Mouse (Mus musculus): ENCODE data around the gene Pbx1.

The Pbx1 gene

DNA sequence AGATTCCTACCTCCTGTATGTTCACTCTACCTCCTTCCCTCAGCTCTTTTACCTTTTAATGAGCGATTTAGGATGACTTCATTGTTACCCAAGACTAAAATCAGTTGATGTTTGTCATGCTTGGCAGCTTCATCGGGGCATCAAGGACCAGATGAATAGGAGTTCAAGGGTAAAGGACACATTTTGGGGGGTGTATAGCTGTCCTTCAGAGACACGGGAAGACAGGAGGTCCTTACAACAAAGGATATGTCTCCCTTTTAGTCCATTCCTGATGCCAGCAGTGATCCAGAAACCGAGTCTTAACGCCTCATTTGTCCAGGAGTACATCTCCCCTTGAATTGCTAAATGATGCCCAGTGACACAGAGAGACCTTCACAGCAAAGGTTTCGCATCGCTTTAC, 343.4 kb downstream of the Pbx1 start:
- DNase-seq (ENCODE audit: low spot score in 2 of 2), result no peak

GRCm38 (mm10) chr1:168079394-168079767, 352.7 kb downstream of the Pbx1 start:
- DNase-seq (ENCODE audit: low spot score in 2 of 2), result no peak

GRCm38 (mm10) chr1:168078746-168079393, 353.2 kb downstream of the Pbx1 start:
- no peak for DNase-seq (ENCODE audit: low spot score in 2 of 2)

DNA sequence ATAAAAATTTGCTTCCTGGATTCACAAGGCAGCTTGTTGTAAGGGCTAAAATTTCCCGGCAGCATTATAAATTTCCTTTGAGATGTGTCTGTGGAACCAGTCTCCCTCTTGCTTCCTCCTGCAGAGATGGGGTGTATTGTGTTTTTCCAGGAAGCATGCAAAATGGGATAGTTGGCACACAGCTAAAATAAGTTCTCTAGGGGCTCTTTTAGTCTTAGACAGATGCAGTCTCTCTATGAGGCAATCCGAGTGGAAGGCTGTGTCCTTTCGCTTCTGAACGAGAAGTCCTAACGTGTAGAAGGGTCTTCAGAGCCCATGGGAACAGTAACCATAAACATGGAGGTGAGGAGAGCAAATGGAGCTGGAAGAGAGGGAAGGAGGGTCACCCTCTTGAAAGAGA, 360.1 kb downstream of the Pbx1 start:
- peak; percentile 37 to 50 for DNase-seq (ENCODE audit: low spot score in 2 of 2)

- DNase-seq (ENCODE audit: low spot score in 2 of 2), result no peak
These were observed 361.7 kb downstream of the Pbx1 start for GRCm38 (mm10) chr1:168070273-168070910.

DNA sequence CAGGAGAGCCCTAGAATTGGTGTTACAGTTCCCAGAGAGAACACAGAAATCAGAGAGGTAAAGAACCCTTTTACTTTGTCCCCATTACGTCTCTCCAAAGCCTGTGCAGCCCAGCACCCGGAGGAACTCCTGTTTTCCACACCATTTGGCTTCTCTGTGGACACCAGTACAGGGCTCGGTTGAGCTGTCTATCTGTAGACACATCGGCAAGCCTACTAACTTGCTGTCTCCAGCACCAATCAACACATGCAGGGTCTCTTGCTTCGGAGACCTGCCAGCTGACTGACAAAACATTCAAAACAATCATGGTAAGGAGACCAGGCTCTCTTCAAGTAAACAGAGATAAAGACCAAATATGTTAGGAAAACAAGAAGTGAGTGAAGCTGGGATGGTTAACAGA, 362.3 kb downstream of the Pbx1 start:
- no peak for DNase-seq (ENCODE audit: low spot score in 2 of 2)
